Mouse (Mus musculus): ENCODE measurements around the gene Tpcn1. TPM values are rescaled to one million over a fixed set of nuclear protein-coding genes. Genes with fewer than 3 reads are reported as not detected.

Gene Tpcn1
- total RNA-seq, 2 experiments from 2014 or later: 36.0 to 37.9 TPM

DNA sequence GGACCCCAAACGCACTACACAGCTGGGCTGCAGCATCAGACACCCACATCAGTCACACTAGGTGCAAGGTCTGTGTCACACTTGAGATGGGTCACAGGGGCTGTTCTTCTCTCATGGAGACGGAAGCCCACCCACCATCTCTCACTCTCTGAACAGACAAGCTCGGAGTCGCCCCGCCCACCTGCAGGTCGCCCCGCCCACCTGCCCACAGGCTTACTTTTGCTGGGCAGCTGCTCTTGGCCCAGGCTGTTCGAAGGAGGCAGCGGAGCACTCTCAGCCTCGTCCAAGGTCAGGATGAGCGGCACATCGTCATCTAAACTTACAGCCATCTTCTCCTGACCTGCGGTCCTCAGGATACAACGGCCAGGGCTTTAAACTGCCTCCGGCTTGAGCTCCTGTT is 3.5 kb downstream of the Tpcn1 start:
- intact Hi-C loops (cut with DNase I): loop anchor here (5.0 kb wide), 1 partner anchor 73 kb away; the partner anchor contains the start of gene Slc8b1

GRCm38 (mm10) chr5:120583511-120583910 is 5.0 kb downstream of the Tpcn1 start:
- no peak for DNase-seq (ENCODE audit: low spot score)
- intact Hi-C loops (cut with DNase I): no loop called here

More for the DNA sequence above, 3.5 kb downstream of the Tpcn1 start:
- no peak for DNase-seq (ENCODE audit: low spot score)

DNA sequence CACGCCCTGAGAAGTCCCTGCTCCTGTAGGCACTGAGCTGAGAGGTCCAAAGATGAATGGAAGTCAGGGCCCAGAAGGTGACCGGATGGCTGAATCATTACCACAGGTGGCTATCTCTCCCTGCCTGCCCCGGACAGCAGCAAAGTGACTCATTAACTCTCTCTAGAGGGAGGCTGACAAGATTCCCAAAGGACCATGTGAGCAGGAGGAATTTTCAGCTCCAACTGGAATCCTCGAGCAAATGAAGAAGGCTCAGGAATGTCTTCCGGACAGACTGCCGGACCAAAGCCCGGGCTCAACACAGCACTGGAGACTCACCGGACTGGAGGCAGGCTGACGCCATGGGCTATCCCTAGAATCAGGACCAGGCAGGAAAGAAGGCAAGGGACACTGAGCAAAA is 6.5 kb downstream of the Tpcn1 start:
- no peak for DNase-seq (ENCODE audit: low spot score)
- intact Hi-C loops (cut with DNase I): no loop called here

DNA sequence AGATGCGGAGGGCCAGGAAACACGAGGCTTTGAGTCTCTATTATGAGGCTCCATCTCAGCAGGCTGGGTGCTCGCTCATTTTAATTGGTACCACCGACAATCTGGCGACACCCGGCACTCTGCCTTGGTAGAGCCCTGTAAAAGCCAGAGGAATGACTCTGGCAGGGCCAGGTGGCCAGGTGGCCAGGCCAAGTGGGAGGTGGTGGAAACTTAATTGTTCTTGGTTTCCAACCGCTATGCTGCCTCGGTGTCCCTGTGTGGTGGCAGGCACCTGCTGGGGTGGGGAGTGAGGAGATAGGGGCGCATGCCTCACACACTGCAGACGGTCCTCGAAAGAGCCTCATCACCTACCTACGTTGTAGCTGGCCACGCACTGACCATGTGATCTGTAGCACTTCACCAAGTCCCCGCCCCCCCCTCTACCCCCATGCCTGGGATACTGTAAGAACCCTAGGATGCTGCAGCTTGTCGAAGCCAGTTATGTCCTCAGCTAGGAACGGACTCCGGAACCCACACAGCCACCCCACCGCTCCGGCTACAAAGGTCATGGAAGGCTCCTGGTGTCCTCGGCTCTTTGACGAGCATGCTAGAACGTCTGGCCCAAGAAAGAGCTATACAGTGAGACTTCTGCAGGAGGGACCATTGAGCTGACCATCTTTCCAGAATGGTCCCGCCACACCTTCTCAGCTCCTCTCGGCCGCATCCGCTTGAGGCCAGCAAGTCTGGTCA is 8.4 kb downstream of the Tpcn1 start:
- DNase-seq (ENCODE audit: low spot score): no peak
- intact Hi-C loops (cut with DNase I): no loop called here

- peak; percentile 58 for DNase-seq (ENCODE audit: low spot score)
- intact Hi-C loops (cut with DNase I): no loop called here
Measured at GRCm38 (mm10) chr5:120579211-120579897, 9.1 kb downstream of the Tpcn1 start.

DNA sequence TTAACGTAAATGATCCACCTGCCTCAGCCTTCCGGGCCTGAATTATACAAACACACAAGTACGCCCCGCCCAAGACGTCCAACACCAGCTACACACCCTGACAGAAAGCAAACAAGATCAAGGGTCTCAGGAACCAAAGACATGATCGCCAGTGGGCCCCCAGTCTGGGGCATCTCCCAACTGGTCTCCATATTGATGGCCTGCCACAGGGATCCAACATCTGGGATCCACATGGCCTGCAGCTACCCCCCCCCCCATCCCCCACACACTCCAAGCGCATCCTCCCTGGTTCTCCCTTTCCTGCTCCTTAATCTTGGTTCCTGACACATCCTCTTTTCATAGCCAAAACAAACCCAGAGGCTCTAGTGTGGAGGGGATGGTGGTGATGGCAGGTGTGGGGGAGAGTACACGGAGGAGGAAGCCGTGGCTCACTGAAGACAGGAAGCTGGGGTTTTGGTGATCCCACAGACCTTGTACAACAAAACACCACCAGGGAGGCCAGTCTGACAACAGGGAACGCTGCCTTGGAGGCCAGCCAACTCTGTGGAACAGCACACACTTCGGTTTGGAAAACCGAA is 9.9 kb downstream of the Tpcn1 start:
- peak; percentile 50 for DNase-seq (ENCODE audit: low spot score)
- intact Hi-C loops (cut with DNase I): loop anchor here (1.0 kb wide), 1 partner anchor 14 kb away; no protein-coding TSS in a partner anchor

DNA sequence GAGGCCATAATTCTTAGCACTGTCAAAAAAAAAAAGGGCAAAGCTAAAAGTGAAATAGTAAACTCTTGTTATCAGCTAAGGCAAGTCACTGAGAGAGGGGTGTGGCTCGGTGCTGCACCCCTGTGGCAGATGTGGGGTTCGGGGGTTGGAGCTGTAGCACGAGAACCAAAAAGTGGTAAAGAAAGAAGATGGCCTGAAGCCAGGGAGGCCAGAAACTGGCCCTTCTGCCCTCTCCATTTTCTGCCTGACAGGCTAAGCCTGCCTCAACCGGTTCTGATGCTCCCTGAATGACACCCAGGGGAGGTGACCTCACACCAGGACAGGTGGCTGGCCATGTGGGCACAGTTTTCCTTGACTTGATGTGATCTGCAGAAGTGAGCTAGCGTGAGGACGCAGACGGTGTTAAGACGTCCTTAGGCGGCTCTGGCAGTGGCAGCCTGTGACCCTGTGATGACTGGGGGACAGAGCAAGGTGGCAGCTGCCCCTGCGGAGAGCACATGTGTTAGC is 10.5 kb downstream of the Tpcn1 start:
- DNase-seq (ENCODE audit: low spot score): no peak
- intact Hi-C loops (cut with DNase I): loop anchor here (1.0 kb wide), 1 partner anchor 14 kb away; no protein-coding TSS in a partner anchor

DNA sequence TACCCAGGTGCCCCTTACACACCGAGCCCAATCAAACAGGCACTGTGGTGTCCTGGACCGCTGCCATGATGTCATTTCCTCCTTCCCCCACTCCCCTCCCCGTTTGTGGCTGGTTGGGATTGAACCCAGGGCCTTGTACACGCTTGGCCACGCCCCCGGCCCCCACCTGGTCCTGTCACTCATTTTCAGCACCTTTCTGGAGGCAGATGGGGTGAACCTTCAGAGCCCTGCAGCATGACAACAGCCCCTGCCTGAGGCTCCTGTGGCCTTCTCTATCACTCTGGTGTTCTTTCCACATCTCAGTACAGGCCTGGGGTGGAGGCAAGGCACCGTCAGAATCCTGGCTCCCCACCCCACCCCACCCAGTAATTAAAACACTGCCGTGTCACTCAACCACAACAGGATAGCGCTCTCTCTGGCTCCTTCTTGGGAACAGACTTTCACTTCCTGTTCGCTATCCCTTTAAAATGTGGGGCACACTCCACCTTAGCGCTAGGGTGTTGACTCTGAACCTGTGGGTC is 11.6 kb downstream of the Tpcn1 start:
- intact Hi-C loops (cut with DNase I): no loop called here
- no peak for DNase-seq (ENCODE audit: low spot score)

DNA sequence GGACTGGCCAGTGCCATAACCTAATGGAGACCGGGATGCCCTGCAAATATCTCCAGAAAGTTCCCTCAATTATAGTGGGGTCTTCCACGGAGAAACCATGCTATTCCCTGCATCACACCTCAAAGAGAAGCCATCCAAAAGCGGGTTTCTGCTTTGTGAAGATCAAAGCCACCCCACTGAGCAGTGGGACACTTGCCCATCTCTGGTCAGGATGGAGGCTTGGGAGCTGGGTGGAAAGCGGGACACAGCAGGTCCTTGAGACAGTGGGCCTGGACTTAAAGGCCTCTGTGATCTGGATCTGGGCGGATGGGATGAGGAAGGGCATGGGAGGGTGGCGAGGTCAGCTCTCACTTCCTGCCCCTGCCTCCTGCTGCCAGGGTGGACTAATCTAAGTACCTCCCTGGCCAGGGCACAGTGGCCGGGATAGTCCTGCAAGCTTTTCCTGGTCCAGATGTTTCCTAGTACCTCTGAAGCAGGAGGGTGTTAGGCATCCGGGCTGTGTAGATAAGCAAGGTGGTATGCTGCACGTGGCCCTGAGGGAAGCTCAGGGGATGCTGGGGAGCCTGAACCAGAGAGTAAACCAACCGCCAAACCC is 13.9 kb downstream of the Tpcn1 start:
- DNase-seq (ENCODE audit: low spot score): no peak
- intact Hi-C loops (cut with DNase I): no loop called here

DNA sequence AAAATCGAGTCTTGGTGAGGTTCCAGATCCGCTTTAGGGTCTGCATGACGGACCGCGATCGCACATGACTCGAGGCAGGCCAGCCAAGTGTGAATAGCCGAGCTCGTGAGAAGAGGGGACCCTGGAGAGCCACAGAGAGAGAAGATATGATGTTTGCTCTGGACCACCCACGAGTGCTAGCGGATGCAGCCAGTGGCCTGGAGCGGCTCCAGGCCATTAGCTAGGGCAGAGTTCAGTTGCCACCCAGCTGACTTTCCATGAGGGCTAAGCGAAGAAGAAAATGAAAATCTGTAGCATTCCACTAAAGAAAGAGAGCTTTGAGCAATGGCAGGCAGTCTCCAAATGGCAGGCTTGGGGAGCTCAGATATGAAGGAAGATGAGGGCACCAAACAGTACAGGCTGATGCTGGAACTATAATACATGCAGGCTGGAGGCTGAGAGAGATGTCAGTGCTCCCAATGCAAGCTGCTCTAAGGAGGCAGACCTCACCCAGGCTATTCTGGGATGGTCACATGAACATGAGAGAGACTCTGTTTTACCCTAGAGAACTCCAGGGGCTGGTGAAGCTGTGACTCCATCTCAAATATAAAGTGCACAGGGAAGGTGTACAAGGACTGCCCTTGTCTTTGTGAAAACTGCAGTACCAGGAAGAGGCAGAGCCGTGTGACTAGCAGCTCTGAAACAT is 17.3 kb downstream of the Tpcn1 start:
- no peak for DNase-seq (ENCODE audit: low spot score)
- intact Hi-C loops (cut with DNase I): no loop called here

DNA sequence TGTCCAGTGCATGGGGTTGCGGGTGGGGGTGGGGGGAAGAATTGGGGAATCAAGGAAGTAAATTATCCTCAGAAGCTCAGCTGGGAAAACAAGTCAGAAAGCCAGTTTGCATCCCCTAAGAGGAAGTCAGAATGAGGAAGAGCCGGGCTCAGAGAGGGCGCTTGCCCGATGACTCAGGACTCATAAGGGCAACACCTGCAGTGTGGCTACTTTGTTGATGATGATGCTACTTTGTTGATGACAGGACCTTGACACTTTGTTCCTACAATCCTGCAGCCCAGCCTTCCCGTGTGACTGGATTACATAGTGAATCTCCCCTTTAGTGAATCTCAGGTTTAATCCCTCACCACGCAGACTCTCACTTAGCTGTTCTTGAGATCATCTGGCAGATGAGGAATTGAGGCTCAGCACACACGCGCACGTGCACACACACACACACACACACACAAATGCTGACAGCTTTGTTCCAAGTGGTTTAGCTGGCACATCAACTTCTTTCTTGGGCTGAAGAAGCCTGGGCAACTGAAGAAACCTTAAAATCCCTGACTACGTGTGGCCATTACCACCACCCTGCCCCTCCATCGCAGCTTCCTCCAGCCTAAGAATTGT is 18.1 kb downstream of the Tpcn1 start:
- no peak for DNase-seq (ENCODE audit: low spot score)
- intact Hi-C loops (cut with DNase I): no loop called here

- no peak for DNase-seq (ENCODE audit: low spot score)
- intact Hi-C loops (cut with DNase I): no loop called here
Measured at GRCm38 (mm10) chr5:120569791-120570190, 18.7 kb downstream of the Tpcn1 start.

GRCm38 (mm10) chr5:120568964-120569363 is 19.5 kb downstream of the Tpcn1 start:
- intact Hi-C loops (cut with DNase I): no loop called here
- DNase-seq (ENCODE audit: low spot score): no peak

DNA sequence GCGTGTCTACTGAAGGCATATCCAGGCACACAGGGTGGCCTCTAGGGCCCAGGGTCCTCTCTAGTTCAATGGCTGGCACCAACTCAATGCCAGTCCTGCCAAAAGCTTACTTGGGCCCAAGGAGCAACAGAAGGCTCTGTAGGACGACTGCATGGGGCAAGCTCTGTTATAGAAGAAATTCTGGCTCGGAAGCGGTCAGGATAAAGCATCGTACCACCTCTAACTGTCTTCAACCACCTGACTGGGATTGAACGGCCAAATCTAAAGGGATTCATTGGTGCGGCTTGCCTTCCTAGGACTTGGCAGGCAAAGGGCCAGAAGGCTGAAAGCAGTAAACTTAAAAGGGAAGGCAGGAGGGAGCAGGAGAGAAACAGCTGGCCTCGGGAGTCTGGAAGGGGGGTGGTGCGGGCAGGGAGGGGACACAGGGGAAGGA is 20.1 kb downstream of the Tpcn1 start:
- intact Hi-C loops (cut with DNase I): no loop called here

DNA sequence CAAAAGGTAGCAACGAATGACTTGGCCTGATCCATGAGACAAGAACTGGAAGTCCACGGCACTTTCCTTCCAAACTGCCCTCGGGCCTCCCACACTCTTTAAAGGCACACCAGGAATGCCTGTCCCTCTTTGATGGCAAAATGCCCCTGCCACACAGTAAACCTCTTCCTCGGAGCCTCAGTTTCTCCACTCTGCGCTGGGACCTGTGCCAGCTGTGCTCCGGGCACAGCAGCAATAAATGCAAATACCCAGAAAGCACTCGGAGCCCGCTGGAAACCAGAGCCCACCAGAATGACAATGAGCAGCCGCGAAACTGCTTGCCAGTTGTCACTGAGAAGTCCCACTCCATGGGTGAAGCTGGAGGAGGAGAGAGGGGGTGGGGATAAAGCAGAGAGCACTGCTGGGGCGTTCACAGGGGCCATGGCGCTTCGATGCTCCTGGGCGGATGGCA is 20.7 kb downstream of the Tpcn1 start:
- intact Hi-C loops (cut with DNase I): no loop called here
- DNase-seq (ENCODE audit: low spot score): no peak

More for the DNA sequence above, 20.1 kb downstream of the Tpcn1 start:
- no peak for DNase-seq (ENCODE audit: low spot score)

GRCm38 (mm10) chr5:120567253-120567701 is 21.2 kb downstream of the Tpcn1 start:
- peak; percentile 63 for DNase-seq (ENCODE audit: low spot score)
- intact Hi-C loops (cut with DNase I): no loop called here

DNA sequence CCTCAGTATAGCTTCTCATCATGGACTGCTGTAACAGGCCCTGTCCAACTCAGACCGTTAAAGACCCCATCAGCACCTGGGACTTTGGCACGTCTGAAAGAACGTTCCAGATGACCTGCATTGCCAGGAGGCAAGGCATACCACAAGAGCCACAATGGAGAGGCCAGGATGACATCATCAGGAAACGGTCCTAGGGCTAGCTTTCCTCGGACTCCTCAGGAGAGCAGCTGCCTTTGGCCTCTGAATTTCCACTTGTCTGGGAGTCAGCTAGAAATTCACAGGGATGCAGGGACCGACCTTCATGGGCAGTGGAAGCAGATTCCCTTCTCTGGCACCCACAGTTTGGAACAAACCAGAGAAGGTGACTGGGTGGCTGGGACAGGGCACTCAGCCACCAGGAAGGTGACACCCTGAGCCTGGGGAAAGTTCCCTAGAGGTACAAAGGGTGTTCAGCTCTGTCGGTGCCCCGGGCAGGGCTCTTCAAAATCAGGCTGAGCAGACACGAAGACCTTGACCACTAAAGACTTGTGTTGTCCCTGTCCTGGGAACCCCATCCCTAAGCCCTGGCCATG is 21.7 kb downstream of the Tpcn1 start:
- intact Hi-C loops (cut with DNase I): no loop called here
- no peak for DNase-seq (ENCODE audit: low spot score)

DNA sequence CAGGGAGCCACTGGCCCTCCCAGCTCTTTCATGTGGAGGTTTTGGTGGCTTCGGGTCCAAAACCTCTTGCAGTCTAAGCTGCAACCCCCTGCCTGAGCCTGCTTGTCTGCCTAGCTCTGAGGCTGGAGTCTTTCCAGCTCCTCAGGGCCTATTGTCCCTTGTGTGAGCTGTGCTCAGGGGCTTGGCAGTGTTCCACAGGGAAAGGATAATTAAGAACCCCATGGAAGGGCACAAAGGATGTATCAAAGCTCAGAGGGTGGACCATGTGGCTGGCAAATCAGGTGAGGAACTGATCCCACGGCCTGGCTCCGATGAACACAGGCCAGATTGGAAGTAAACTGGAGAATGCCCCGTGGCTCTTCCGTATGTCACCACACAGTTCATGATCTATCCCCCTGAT is 22.4 kb downstream of the Tpcn1 start:
- DNase-seq (ENCODE audit: low spot score): no peak
- intact Hi-C loops (cut with DNase I): no loop called here

All from heart, postnatal 25 days (tissue).